Mouse (Mus musculus): ENCODE measurements around the gene Wnk4. TPM values are rescaled to one million over a fixed set of nuclear protein-coding genes. Genes with fewer than 3 reads are reported as not detected.

Gene Wnk4
- polyA plus RNA-seq, 1 experiment from 2014 or later = 5.1 TPM

DNA sequence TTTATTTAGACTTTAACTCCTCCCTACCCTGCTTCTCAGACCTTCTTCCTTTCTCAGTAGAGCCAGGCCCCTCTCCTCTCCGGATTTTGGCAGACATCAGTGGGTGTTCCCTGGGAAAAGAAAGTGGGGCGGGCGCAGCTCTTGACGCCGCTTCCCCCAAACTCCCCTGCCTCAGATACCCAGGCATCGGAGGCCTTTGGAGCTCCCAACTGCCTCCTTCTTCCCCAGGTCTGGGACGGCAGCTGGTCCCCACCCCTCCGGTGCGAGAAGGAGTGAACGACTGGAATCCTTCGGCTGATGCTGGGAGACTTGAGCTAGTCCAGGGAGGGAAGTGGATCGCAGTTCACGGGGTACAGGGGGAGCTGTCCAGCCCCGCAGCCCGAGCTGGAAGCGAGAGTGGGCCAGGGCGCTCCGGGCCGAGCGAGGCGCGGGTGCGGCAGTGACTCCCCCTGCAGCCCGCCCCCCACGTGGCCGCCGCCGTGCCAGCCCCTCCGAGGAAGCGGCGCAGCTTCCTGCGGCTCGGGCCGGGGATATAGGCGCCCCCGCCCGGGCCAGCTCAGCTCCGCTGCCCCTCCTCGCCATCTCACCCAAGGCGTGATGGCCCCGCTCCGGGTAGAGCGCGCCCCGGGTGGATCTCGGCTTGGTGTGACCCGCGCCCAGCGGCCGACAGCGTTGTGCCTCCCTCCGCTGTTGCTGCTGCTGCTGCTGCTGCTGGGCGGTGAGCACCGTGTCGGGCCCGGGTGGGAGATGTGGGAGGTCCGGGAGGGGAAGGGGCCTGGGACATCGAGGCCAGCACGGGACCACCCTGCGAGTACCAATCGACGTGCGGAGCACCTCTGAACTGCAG is 14.3 kb upstream of the Wnk4 start, which contains the start of gene Ramp2:
Gene Ramp2 (plus strand): TSS at position 174 of the 847 bp plus-strand sequence.
- H3K36me3 ChIP-seq (replicated peaks) = no peaks in the 10 kb centered on the region
- peak within 1 kb of the TSS; percentile 74 for H3K4me2 ChIP-seq
- H3K27me3 ChIP-seq = peaks cover 76% of the 10 kb centered on the region
- H3K27ac ChIP-seq (replicated peaks) = no peak within 1 kb of the TSS
- peak within 1 kb of the TSS; percentile 32; the same call in 1 of the 2 replicates for H3K9ac ChIP-seq
- H3K4me3 ChIP-seq (replicated peaks) = peak within 1 kb of the TSS; percentile 51
- H3K9me3 ChIP-seq (replicated peaks) = no peaks in the 10 kb centered on the region
- ATAC-seq (ENCODE audit: insufficient read depth) = peak; percentile 25
- WGBS (ENCODE audit: insufficient replicate concordance) = 2% methylated on average over 62 of the region's 63 CpGs
- peaks cover 32% of the 10 kb centered on the region for H3K4me1 ChIP-seq (replicated peaks)

DNA sequence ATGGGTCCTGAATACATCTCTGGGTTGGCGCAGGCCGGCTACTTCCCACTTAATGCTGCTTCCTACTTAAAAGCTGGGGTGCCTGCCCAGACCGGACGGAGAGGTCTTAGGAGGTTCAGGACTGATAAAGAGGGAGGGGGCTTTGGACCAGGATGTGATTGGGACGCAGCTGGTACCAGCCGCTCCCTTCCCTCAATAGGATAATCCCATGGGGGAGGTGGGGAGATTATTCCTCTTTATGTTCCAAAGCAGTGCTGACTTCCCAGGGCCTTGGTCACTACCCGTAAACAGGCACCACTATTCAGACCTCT is 13.7 kb upstream of the Wnk4 start:
- Histone ChIP-seq H3K27me3 (peaks cover 79% of the 10 kb centered on the region), H3K4me2 (peak overlapping the region; percentile 74), H3K9me3 (replicated peaks) (no peaks in the 10 kb centered on the region), H3K36me3 (replicated peaks) (no peaks in the 10 kb centered on the region), H3K9ac (peak overlapping the region; percentile 32; the same call in 1 of the 2 replicates), H3K27ac (replicated peaks) (no peak overlapping the region), H3K4me1 (replicated peaks) (peaks cover 32% of the 10 kb centered on the region), H3K4me3 (replicated peaks) (peak overlapping the region; percentile 51)
- 13% methylated on average over 7 of the region's 7 CpGs for WGBS (ENCODE audit: insufficient replicate concordance)
- 0 out of 2 replicates have a peak, but pooled peaks have one; percentile 16 for ATAC-seq (ENCODE audit: insufficient read depth)

DNA sequence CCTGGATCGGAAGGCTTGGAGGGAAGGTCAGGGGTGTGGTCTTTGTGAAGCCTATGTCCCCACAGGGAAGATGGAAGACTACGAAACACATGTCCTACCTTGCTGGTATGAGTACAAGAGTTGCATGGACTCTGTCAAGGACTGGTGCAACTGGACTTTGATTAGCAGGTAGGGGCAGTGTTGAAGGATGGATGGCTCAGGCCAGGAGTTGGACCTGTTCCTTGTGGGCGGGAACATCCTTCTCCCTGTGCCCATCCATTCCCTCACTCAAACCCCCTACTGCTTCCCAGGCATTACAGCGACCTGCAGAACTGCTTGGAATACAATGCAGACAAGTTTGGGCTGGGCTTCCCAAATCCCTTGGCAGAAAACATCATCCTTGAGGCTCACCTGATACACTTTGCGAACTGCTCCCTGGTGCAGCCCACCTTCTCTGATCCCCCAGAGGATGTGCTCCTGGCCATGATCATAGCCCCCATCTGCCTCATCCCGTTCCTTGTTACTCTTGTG is 12.8 kb upstream of the Wnk4 start:
- H3K27ac ChIP-seq (replicated peaks) = no peak overlapping the region
- no peak overlapping the region for H3K4me3 ChIP-seq (replicated peaks)
- H3K4me1 ChIP-seq (replicated peaks) = peaks cover 37% of the 10 kb centered on the region
- H3K9me3 ChIP-seq (replicated peaks) = no peaks in the 10 kb centered on the region
- no peaks in the 10 kb centered on the region for H3K36me3 ChIP-seq (replicated peaks)
- H3K27me3 ChIP-seq = peaks cover 70% of the 10 kb centered on the region
- 69% methylated on average over 6 of the region's 6 CpGs for WGBS (ENCODE audit: insufficient replicate concordance)
- ATAC-seq (ENCODE audit: insufficient read depth) = no peak
- H3K9ac ChIP-seq = no peak overlapping the region
- peak overlapping the region; percentile 74; the same call in 1 of the 2 replicates for H3K4me2 ChIP-seq

DNA sequence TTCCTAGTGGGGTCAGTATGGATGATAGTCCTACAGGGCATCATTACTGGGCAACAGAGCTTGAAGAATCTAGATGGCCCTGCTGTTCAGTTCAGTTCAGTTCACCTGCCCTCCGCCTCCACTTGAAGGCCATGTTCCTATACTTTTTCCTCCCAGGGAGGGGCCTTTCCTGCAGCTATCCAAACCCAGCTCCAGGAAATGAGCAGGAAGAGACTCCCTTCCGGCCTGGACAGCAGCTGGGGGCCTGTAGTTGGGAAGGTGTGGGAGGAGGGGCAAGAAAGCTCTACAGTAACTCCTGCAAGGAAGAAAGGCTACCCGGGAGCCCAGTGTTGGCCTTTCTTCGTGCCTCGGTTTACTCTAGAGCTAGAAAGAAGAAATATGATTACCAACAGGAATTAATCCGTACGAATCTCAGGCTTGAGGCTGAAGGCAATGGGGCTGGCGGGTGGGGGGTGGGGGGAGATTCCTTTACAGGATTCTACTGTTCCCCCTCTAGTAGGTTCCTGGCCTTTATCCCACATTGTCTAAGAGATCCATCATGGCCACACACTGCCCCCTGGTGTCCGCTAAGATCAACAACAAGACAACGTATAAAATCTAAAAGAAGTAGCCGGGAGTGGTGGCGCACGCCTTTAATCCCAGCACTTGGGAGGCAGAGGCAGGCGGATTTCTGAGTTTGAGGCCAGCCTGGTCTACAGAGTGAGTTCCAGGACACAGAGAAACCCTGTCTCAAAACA is 11.9 kb upstream of the Wnk4 start:
- Histone ChIP-seq H3K27ac (replicated peaks) (no peak overlapping the region), H3K4me2 (no peak overlapping the region), H3K9ac (no peak overlapping the region), H3K4me1 (replicated peaks) (peaks cover 44% of the 10 kb centered on the region), H3K9me3 (replicated peaks) (no peaks in the 10 kb centered on the region), H3K27me3 (peaks cover 61% of the 10 kb centered on the region), H3K36me3 (replicated peaks) (no peaks in the 10 kb centered on the region), H3K4me3 (replicated peaks) (no peak overlapping the region)
- 26% methylated on average over 14 of the region's 14 CpGs for WGBS (ENCODE audit: insufficient replicate concordance)
- no peak for ATAC-seq (ENCODE audit: insufficient read depth)

DNA sequence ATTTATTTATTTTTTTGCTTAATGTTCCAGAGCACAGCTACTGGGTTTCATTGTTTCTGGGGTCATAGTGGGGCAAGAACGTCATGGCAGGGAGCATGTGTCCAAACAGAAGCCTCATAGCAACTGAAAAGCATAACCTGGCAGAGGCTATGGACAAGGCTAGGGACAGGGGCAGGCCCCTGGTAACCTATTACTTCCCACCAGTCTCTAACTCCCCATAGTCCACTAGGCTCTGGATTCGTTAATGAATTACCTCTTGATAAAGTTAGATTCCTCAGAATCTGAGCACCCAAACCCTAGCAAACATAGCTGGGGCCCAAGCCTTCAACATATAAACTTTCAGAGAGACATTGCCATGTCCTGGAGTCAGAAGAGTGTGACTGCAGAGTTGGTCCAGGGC is 9.3 kb upstream of the Wnk4 start:
- WGBS (ENCODE audit: insufficient replicate concordance) = 65% methylated on average over 2 of the region's 2 CpGs
- peaks cover 48% of the 10 kb centered on the region for H3K4me1 ChIP-seq (replicated peaks)

DNA sequence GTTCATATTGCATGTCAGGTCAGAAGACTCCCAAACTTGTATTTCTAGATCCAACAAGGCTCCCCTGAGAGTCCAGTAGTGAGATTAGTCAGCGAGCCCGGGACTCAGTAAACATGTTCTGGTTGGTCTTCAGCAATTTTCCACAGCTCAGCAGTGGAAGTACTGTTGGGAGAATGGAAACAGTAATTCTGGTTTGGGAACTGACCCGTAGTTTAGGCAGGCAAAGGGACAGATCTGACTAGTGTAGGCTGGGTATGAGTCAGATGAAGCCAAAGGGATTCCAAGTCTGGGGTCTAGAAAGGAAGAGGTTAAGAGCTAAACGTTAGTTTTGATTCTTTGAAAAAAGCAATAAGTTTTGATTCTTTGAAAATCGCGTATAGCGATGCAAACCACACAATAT is 7.4 kb upstream of the Wnk4 start:
- ATAC-seq (ENCODE audit: insufficient read depth) = 0 out of 2 replicates have a peak, but pooled peaks have one; percentile 16
- H3K36me3 ChIP-seq (replicated peaks) = peaks cover 17% of the 10 kb centered on the region
- peak overlapping the region; percentile 88 for H3K4me3 ChIP-seq (replicated peaks)
- H3K9me3 ChIP-seq (replicated peaks) = no peaks in the 10 kb centered on the region
- peak overlapping the region; percentile 92 for H3K9ac ChIP-seq
- peak overlapping the region; percentile 84 for H3K4me2 ChIP-seq
- peaks cover 16% of the 10 kb centered on the region for H3K27me3 ChIP-seq
- WGBS (ENCODE audit: insufficient replicate concordance) = 9% methylated on average over 7 of the region's 7 CpGs
- peaks cover 54% of the 10 kb centered on the region for H3K4me1 ChIP-seq (replicated peaks)
- peak overlapping the region; percentile 90 for H3K27ac ChIP-seq (replicated peaks)

More for the DNA sequence above, 9.3 kb upstream of the Wnk4 start:
- Histone ChIP-seq H3K4me2 (no peak overlapping the region), H3K36me3 (replicated peaks) (peaks cover 4% of the 10 kb centered on the region), H3K9me3 (replicated peaks) (no peaks in the 10 kb centered on the region), H3K27ac (replicated peaks) (no peak overlapping the region), H3K27me3 (peaks cover 35% of the 10 kb centered on the region), H3K4me3 (replicated peaks) (no peak overlapping the region), H3K9ac (no peak overlapping the region)
- no peak for ATAC-seq (ENCODE audit: insufficient read depth)

DNA sequence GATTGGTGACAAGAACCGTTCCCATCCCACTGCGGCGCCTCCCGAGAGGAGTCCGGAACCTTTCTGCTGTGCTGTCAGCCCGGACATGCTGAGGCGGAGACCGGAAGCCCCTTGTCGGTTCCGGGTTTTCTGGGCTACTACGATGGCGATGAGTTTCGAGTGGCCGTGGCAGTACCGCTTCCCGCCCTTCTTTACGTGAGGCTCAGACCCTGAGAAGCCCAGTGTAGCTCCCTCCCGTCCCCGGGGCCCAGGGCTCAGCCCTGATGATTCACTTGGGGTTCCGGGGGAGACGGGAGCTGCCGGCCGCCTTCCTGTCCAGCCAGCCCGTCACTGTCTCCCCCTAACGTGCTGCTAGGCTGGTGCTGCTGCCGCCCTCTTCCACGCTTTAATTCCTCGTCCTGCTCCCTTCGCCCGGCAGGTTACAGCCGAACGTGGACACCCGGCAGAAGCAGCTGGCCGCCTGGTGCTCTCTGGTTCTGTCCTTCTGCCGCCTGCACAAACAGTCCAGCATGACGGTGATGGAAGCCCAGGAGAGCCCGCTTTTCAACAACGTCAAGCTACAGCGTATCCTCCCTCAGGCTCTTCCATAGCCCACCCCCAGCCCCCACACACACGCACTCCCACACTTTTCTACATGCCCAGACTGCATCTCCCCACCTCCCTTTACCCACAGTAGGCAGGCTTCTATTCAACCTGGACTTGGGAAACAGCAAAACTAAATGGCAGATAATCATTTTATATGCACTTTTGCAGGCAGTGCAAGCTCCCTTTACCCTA is 6.6 kb upstream of the Wnk4 start, which contains the start of gene Vps25:
Gene Vps25 (plus strand): TSS at position 95 of the 777 bp plus-strand sequence.
- Histone ChIP-seq H3K9me3 (replicated peaks) (no peaks in the 10 kb centered on the region), H3K27me3 (peaks cover 9% of the 10 kb centered on the region; the same call in 1 of the 2 replicates), H3K4me2 (peak within 1 kb of the TSS; percentile 84), H3K9ac (peak within 1 kb of the TSS; percentile 92), H3K27ac (replicated peaks) (peak within 1 kb of the TSS; percentile 90), H3K36me3 (replicated peaks) (peaks cover 24% of the 10 kb centered on the region), H3K4me1 (replicated peaks) (peaks cover 56% of the 10 kb centered on the region), H3K4me3 (replicated peaks) (peak within 1 kb of the TSS; percentile 88)
- WGBS (ENCODE audit: insufficient replicate concordance) = under 1% methylated on average over 40 of the region's 40 CpGs
- peak; percentile 82 for ATAC-seq (ENCODE audit: insufficient read depth)

DNA sequence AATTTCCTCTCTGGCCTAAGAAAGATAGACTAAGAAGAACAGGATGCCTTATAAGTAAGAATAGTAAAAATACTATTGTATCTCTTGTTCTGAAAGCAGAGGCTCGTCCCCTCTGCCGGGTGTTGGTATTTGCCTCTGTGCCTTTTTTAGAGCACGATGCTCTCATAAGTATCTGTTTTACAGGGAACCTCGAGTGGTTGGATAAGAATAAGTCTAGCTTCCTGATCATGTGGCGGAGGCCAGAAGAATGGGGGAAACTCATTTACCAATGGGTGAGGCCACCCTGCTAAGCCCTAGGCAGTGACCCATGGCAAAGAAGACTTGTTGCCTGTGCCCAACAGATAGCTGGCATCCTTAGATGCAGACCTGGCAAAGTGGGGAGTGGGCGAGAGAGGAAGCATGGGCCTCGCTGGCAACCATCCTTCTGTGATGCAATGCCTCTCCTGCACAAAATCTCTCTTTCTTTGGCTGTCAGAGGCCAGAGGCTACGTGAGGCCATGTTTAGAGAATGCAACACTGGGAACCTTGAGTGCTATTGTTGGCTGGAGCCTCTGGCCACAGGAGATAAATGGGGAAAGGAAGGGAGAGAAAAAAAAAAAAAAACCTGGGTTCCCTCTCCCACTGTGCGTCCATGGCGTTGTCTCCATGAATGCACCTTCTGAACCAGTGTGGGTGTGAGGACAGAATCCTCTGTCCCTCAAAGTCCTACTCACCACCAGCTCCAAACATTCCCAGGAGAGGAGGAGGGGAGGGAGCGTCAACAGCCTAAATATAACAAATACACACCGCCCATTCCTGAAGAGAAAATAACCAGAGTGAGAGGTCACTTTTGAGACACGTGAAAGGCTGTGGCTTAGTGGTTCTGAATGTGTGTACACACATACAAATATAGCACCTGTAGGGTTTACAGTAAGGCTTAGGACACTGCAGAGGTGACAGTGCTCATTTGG is 4.3 kb upstream of the Wnk4 start:
- Histone ChIP-seq H3K9me3 (replicated peaks) (no peaks in the 10 kb centered on the region), H3K4me3 (replicated peaks) (no peak overlapping the region), H3K4me2 (no peak overlapping the region), H3K27me3 (peaks cover 9% of the 10 kb centered on the region), H3K27ac (replicated peaks) (peak overlapping the region; percentile 19; the same call in 1 of the 2 replicates), H3K4me1 (replicated peaks) (peaks cover 74% of the 10 kb centered on the region), H3K36me3 (replicated peaks) (peaks cover 24% of the 10 kb centered on the region), H3K9ac (no peak overlapping the region)
- ATAC-seq (ENCODE audit: insufficient read depth) = no peak
- WGBS (ENCODE audit: insufficient replicate concordance) = 78% methylated on average over 13 of the region's 13 CpGs

DNA sequence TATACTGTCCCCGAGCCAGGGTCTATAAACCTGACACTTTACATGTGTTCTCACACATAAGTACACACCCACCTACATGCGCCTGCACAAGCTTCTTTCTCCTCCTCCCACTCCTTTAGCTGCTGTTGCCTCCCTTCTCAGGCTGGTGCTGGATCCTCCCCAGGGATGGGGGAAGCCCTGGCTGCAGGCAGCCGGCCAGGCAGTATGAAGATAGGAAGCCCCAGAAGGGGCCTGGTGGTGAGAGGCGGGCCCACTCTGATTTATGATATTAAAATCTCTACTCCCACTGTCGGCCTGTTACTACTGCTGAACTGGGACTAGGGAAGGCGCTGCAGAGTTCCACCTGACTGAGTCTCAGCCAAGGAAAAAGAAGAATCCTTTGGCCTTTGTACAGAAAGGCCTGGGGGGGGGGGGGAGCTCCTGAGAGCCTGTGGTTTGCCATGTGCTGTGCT is 1.1 kb upstream of the Wnk4 start:
- ATAC-seq (ENCODE audit: insufficient read depth) = no peak
- Histone ChIP-seq H3K4me1 (replicated peaks) (peaks cover 82% of the 10 kb centered on the region), H3K27ac (replicated peaks) (peak overlapping the region; percentile 96), H3K4me2 (peak overlapping the region; percentile 97), H3K9me3 (replicated peaks) (no peaks in the 10 kb centered on the region), H3K9ac (peak overlapping the region; percentile 86), H3K36me3 (replicated peaks) (peaks cover 24% of the 10 kb centered on the region), H3K4me3 (replicated peaks) (peak overlapping the region; percentile 74), H3K27me3 (peaks cover 37% of the 10 kb centered on the region)
- 21% methylated on average over 6 of the region's 6 CpGs for WGBS (ENCODE audit: insufficient replicate concordance)

All from liver, embryonic 15.5 days (tissue).